Mouse (Mus musculus) ES-E14 (cell line): ENCODE data around the gene Nfic.

ENCODE experiments used
- HCFC1 ChIP-seq: IDR thresholded peaks from 2 replicates; pipeline ENCODE4 v1.6.1; 2012; ENCODE audit warnings: low read length, inconsistent platforms, borderline replicate concordance; ENCODE audit not compliant: insufficient read depth
- ZNF384 ChIP-seq: IDR thresholded peaks from 2 replicates; pipeline ENCODE4 v1.6.1; 2012; ENCODE audit warnings: low read depth, low read length, inconsistent platforms

DNA sequence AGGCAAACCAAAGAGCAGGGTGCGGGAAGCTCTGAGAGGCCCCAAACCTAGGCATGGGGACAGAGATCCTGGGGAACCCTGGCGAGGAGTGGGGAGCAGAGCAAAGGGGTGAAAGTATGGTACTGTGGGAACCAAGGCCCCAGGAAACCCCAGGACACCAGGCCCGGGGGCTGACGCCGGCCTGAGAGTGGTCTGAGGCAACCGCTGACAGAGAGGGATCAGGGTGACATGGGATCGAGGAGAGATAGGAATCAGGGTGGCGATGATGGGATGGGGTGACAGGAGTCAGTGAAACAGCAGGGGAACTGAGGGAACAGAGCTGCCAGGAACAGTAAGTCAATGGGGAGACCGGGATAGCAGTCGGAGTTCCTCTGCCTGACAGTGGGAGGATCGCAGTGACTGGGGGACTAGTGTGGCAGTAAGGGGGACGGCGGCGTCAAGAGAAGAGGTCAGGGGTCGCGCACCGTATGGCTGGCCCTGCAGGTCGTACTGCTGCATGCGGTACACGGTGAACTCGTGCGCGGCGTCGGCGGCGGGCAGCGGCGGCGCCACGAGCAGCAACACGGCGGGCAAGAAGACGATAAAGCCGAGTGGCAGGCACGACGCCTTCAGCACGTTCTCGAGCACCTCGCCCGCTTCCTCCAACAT is 40.3 kb upstream of the Nfic start:
- TF ChIP-seq HCFC1, result no peak
- TF ChIP-seq ZNF384, result no peak
